Mouse (Mus musculus) lung, postnatal 0 days (tissue): ENCODE results near the gene Krt9.
"Not testable (repeated sequence)": the region's sequence is repeated elsewhere in the genome, so short reads cannot be mapped to it uniquely, and the experiment has no call there.

Experiments used
- CTCF ChIP-seq: IDR thresholded peaks from 2 replicates; pipeline ENCODE4 v1.5.1; 2016; ENCODE audit warnings: antibody characterized with exemption, mild to moderate bottlenecking
- EP300 ChIP-seq: IDR thresholded peaks from 2 replicates; pipeline ENCODE4 v1.6.1; 2016; ENCODE audit warnings: antibody characterized with exemption, mild to moderate bottlenecking, control low read depth

DNA sequence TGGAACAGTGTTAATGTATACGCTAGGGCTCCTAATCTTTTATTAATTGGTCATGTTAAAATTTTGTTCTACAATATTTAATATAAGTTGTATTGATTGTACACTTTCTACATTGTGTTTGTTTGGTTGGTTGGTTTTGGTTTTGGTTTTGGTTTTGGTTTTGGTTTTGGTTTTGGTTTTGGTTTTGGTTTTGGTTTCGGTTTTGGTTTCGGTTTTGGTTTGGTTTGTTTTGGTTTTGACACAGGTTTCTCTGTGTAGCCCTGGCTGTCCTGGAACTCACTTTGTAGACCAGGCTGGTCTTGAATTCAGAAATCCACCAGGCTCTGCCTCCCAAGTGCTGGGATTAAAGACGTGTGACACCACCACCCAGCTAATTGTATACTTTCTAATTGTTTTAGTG lies 47.2 kb upstream of the Krt9 start:
- TF ChIP-seq EP300, CTCF: not testable (repeated sequence)
